Mouse (Mus musculus): ENCODE measurements at regions not wholly inside any gene's neighbourhood (a gene's known extent, or its start where the extent isn't known, plus 50 kb on each side); places are given as distances from the start of the nearest gene placed in this dataset.

GRCm38 (mm10) chr2:56460625-56461590, 662.9 kb downstream of the Nr4a2 start:
- no peak overlapping the region for H3K4me3 ChIP-seq
- H3K4me1 ChIP-seq: no peaks in the 10 kb centered on the region
- H3K27me3 ChIP-seq (ENCODE audit: insufficient read depth, poor library complexity, severe bottlenecking): no peaks in the 10 kb centered on the region
- H3K9me3 ChIP-seq: no peaks in the 10 kb centered on the region
- WGBS: 66% methylated on average over 2 of the region's 2 CpGs
- H3K27ac ChIP-seq: no peak overlapping the region
- H3K36me3 ChIP-seq: no peaks in the 10 kb centered on the region
- no peak for DNase-seq (ENCODE audit: low spot score)

GRCm38 (mm10) chr2:56459430-56459829, 664.4 kb downstream of the Nr4a2 start:
- no peak for DNase-seq (ENCODE audit: low spot score)
- Histone ChIP-seq H3K36me3 (no peaks in the 10 kb centered on the region), H3K27me3 (ENCODE audit: insufficient read depth, poor library complexity, severe bottlenecking) (no peaks in the 10 kb centered on the region), H3K9me3 (no peaks in the 10 kb centered on the region), H3K4me3 (no peak overlapping the region), H3K4me1 (no peaks in the 10 kb centered on the region), H3K27ac (no peak overlapping the region)
- 73% methylated on average over 5 of the region's 5 CpGs for WGBS

DNA sequence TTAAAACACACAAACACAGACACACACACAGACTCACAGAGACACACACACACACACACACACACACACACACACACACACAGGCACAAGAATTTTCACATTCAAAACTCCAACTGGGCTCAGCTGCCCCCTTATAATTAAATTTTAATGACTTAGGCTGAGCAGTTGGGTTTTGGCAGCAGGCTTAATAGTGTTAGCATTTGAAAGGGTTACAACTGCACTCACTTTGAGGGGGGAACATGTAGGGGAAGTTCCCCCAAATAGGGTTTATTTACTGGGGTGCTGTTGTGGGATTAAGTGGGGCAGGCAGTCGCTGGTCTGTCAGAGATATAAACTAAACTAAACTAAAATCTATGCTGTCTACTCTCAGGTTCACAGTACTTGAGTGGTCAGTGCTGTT, 666.2 kb downstream of the Nr4a2 start:
- H3K4me3 ChIP-seq: no peak overlapping the region
- WGBS: 26% methylated on average over 1 of the region's 1 CpGs
- H3K4me1 ChIP-seq: no peaks in the 10 kb centered on the region
- no peak for DNase-seq (ENCODE audit: low spot score)
- no peaks in the 10 kb centered on the region for H3K9me3 ChIP-seq
- H3K27ac ChIP-seq: no peak overlapping the region
- H3K27me3 ChIP-seq (ENCODE audit: insufficient read depth, poor library complexity, severe bottlenecking): no peaks in the 10 kb centered on the region
- no peaks in the 10 kb centered on the region for H3K36me3 ChIP-seq

GRCm38 (mm10) chr2:56455856-56456395, 667.9 kb downstream of the Nr4a2 start:
- no peaks in the 10 kb centered on the region for H3K27me3 ChIP-seq (ENCODE audit: insufficient read depth, poor library complexity, severe bottlenecking)
- no peaks in the 10 kb centered on the region for H3K4me1 ChIP-seq
- no peaks in the 10 kb centered on the region for H3K36me3 ChIP-seq
- H3K27ac ChIP-seq: no peak overlapping the region
- H3K9me3 ChIP-seq: no peaks in the 10 kb centered on the region
- WGBS: 68% methylated on average over 10 of the region's 10 CpGs
- H3K4me3 ChIP-seq: no peak overlapping the region
- no peak for DNase-seq (ENCODE audit: low spot score)

- H3K4me3 ChIP-seq: peak overlapping the region; percentile 47
- no peaks in the 10 kb centered on the region for H3K36me3 ChIP-seq
- H3K4me1 ChIP-seq: no peaks in the 10 kb centered on the region
- no peaks in the 10 kb centered on the region for H3K9me3 ChIP-seq
- no peak for DNase-seq (ENCODE audit: low spot score)
- no peak overlapping the region for H3K27ac ChIP-seq
- 14% methylated on average over 11 of the region's 11 CpGs for WGBS
- no peaks in the 10 kb centered on the region for H3K27me3 ChIP-seq (ENCODE audit: insufficient read depth, poor library complexity, severe bottlenecking)
Measured at GRCm38 (mm10) chr2:56454611-56455066, 669.2 kb downstream of the Nr4a2 start.

GRCm38 (mm10) chr2:56440916-56441315, 682.9 kb downstream of the Nr4a2 start:
- H3K27me3 ChIP-seq (ENCODE audit: insufficient read depth, poor library complexity, severe bottlenecking): no peaks in the 10 kb centered on the region
- 66% methylated on average over 10 of the region's 10 CpGs for WGBS
- no peaks in the 10 kb centered on the region for H3K36me3 ChIP-seq
- no peaks in the 10 kb centered on the region for H3K4me1 ChIP-seq
- H3K9me3 ChIP-seq: no peaks in the 10 kb centered on the region
- no peak overlapping the region for H3K27ac ChIP-seq
- no peak for DNase-seq (ENCODE audit: low spot score)
- H3K4me3 ChIP-seq: no peak overlapping the region
